Mouse (Mus musculus) brain, embryonic 14.5 days (tissue): ENCODE results near the gene Susd2.

Experiments
- CTCF ChIP-seq: fragments of 200-500 bp; IDR thresholded peaks from 2 replicates; pipeline ENCODE4 v1.5.1; 2012; ENCODE audit warnings: inconsistent platforms, mild to moderate bottlenecking, moderate library complexity, borderline replicate concordance; ENCODE audit not compliant: insufficient read depth, insufficient read length; ENCODE audit errors: extremely low read depth
- POLR2A ChIP-seq: fragments of 200-500 bp; IDR thresholded peaks from 2 replicates; pipeline ENCODE4 v1.6.1; 2012; ENCODE audit warnings: mild to moderate bottlenecking, inconsistent platforms, borderline replicate concordance; ENCODE audit not compliant: poor library complexity, insufficient read depth, insufficient read length, severe bottlenecking; ENCODE audit errors: extremely low read depth

GRCm38 (mm10) chr10:75667911-75668270 lies 24.1 kb upstream of the Susd2 start:
- no peak for TF ChIP-seq POLR2A
- TF ChIP-seq CTCF: no peak
